Mouse (Mus musculus) adrenal gland, postnatal 36 days (tissue): ENCODE results near the gene Pkib. TPM values are rescaled to one million over a fixed set of nuclear protein-coding genes. Genes with fewer than 3 reads are reported as not detected.

ENCODE experiments used
- DNase-seq, 2 experiments: peaks; one replicate each; pipeline ENCODE4 v3.0.0; 2021; ENCODE audit warnings: mixed read lengths in 1 of 2
- long read RNA-seq, 2 experiments: library from polyadenylated mRNA; stranded (forward); transcript quantifications; one replicate each; pipeline ENCODE4 v2.0.0; 2021; ENCODE audit warnings: borderline sequencing depth in 2 of 2
- total RNA-seq, 2 experiments: library from RNA; stranded (reverse); gene quantifications; 2 replicates each; pipeline ENCODE4 v1.2.3; 2021

Gene Pkib
- under 1 TPM; 0.07 to 0.79 TPM for total RNA-seq
- long read RNA-seq, experiment 1: 0 reads
- long read RNA-seq, experiment 2, partial matches to known transcripts: 1 of 1 reads
- long read RNA-seq, experiment 2, other reads (novel, unspliced or antisense): 0 of 1 reads

DNA sequence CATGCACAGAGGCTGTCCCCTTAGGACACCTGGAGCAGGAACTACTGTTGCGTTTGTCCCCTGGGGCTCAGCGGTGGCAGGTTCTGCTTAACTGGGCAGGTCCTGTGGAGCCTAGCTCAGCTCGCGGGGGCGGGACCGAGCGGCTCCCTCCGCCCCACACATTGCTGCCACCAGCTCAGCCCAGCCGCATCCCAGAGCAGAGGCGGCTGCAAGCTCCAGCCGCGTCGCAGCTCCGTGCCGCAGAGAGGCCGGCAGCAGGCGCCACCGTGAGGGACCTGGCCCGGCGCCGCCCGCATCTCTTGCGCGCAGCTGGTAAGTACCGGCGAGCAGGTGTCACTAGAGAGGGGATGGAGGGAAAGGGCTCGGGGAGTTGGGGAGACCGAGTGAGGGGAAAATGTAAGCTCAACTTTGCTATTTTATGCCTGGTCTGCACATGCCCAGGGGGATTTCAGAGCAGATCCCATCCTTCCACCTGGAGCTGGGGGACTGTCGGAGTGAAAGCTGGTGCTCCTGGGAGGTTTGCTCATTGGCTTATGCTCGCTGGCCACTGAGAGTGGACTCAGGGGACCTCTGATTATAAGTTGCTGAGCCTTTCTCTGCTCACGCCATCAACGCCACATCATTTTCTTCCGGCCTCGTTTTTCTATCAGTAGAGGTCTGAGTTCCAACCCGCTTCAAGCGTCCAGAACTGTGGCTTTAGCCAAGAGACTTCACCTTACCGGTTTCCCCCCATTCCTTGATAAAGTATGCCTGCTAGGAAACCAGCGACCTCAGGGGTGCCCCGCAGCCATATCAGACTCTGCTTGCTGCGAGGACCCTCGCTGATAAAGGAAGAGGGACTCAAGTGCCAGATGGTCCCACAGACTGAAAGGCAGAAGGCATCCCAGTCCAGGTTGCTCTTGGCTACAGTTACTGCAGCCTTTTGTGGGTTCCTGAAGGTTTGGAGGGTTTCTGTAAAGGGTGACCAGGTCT, at the start of gene Pkib:
TSS of gene Pkib (plus strand) at position 86 of the 972 bp plus-strand sequence.
- peak; percentile 51 to 54 for DNase-seq

DNA sequence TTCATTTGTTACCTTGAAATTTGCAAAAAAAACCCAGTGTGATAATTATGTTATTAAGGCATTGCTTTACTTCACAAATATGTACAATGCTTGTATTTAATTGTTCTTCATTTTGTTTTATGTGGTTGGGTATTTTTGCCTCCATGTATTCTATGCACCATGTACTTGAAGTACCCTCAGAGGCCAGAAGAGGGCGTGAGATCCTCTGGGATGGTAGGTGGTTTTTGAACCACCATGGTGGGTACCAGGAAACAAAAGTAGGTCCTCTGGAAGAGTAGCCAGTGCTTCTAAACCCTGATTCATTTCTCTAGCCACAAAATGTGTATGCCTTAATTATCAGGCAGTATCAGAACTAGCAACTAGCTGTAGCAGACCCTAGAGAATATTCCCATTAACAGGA, 47.9 kb upstream of the Pkib start:
- DNase-seq: no peak

DNA sequence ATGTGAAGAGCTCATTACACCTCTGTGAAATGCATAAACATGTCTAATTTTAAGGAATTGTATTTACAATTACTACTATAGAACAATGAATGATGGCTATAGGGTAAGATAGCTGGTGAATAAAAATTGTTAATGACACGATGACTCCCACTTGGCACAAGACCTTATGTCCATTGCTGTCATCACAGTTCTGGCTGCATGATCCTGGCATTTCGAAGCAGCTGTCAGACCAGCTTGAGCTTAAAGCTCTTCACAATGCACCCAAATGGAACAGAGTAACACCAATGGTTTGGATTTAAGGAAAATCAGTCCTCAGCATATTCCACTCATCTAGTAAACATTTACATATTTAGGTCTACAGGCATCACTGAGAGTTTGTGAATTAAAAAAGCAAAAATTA, 37.5 kb upstream of the Pkib start:
- no peak for DNase-seq

DNA sequence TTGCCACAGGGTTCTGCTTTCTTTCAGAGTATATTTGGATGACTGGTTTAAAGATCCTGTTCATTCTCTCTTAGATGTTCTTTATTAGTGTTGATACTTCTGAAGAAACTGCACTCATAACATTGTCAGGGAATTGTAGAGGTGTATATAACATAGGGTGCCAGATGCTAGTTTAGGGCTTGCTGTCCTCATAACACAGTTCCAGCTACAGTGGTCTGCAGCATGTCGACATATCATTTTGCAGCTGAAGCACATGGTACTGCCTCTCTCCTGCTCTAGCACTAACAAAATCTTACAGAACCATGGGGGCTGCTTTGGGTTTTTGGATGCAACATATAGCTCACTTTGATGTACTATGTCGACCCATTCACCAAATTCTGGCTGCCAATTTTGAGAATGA, 34.6 kb upstream of the Pkib start:
- DNase-seq: no peak

DNA sequence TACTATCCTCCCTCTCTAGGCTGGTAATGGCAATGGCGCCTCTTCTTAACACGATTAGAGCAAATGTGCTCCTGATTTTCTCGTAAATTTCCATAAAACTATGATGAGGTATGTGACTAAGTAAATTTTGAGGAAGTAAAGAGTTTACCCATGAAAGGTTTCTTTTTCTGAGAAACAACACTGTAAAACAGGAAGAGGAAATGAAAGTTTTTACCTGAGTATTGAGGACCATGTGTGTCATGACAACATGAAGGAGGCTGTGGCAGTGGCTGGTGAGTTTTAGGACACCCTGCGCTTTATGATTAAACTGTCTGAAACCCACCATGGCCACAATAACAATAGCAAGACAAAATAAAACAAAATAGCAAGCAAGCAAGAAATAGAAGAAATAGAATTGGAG, 28.8 kb upstream of the Pkib start:
- no peak for DNase-seq

DNA sequence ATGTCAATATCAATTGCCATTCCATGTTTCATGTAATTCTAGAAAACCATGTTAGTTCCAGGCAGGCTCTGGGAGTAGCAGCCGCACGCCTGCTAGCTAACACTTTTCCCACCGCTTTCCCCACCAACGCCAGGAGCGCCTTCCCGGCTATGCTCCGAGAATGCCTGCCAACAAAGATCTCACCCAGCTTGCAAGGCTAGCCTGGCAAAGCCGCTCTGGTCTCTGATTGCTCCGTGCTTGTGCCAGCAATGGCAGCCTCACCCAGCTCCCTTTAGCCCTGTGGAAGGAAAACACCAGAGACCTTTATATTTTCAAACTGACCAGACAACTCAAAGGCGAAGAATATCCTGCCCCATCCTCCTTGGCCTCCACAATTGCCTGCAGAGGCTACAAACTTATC, 8.5 kb upstream of the Pkib start:
- no peak for DNase-seq

DNA sequence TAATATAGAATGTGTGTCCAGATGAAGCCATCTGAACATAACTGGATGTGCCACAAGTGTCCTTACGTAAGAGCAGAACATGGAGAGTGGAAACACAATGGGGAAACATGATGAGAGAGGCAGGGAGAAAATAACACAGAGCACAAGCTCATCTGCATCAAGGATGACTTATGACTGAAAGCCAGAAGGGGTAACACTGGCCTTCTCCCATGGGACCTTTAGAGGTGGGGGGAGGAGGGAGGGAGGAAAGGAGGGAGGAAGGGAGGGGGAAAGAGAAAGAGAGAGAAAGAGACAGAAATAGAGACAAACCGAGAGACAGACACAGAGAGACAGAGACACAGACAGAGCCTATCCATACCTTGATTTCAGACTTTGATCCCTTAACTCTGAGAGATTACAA, 4.0 kb upstream of the Pkib start:
- DNase-seq: no peak

DNA sequence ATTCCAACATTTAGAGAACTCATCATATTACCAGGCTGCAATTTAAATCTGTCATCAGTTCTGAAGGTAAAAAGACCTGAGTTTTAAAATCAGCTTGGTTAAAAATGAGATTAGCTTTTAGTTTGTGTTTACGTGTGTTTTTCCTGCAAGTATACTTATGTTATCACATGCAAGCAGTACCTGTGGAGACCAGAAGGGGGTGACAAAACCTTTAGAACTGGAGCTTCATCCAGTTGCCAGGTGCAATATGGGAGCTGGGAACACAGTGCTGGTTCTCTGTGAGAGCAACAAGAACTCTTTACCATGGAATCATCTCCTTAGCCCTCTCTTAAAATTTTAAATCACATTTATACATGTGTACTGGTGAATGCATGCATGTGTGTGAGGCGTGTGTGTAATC, 1.2 kb upstream of the Pkib start:
- DNase-seq: no peak

DNA sequence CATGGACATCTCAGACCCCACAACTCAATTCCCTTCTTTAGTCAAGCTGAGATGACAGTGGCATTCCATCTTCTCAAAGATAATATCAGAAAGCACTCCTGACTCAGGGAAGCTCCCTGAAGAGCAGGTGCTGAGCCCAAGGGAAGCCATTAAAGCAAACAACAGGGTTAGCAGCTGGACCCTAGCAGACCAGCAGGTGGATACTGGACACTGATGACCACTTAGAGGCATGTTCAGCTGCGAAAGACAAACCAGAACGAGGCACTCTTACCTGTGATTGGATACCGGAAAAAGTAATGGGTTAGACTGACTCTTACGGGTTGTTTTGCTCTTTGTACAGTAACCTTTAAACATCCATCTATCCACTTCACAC, 1.1 kb downstream of the Pkib start:
- no peak for DNase-seq

DNA sequence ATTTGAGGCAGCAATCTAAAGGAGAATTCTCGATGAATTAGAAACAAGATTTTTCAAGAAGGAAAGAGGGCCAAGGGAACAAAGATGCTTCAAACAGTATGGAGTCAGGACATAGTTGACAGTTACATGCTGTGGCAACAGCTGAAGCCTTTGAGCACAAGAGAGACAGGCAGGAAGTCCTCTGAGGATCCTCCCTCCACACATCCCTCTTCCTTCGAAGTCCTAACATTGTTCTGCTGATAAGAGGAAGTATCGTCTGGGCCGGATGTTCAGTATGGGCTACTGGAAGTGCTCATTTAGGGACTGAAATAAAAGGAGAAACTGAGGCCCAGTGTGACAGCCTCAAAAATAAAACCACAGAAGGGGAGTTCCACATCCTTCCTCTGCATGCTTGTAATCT, 5.2 kb downstream of the Pkib start:
- no peak for DNase-seq

DNA sequence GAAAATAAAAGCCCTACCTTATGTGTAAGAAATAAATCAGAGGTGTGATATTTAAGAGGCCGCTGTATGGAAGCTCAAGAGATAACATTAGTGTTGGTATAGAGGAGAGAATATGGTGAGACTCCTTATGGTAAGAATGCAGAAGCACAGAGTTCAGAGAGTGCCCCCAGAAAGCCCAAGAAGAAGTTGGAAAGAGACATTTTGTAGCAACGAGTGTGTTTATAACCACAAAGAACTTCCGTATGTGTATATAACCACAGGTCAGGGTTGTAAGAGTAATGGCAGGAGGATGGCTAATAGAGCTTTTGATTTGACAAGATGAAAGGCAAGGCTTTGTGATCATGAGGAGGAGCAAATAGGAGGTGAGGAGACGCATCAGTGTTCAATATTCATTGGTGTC, 6.5 kb downstream of the Pkib start:
- DNase-seq: no peak

DNA sequence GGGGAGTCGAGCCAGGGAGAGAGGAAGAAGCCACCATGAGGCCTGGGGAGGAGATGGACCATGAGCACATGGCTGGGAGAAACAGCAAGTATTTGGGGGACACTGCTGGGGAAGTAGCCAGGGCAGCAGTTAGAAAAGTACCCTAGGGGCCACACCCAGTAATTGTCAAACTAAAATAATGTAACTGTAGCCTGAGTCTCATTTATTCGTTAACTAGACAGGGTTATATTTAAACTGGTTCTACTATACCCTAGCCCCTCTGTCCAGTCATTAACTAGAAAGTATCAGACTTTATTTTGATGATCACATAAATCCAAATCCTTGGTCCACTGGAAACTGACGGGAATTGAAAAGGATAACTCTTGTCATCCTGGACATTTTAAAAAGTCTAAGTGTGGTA, 7.8 kb downstream of the Pkib start:
- no peak for DNase-seq

DNA sequence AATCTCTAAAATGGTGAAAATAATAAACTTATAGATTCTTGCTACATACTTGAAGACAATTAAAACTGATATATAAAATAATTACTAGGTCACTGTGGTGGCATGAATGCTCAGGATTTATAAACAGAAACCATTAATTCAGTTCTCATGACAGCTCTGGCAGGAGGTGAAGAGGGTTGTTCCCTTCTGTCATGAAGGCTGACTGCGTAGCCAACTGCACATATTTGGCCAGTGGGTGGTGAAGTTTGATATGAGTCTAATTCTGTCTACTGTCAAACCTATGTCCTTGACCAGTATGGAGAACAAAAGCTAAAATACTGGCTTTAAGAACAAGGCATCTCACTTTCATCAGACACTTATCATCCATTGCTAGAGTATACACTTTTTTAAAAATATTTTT, 21.5 kb downstream of the Pkib start:
- no peak for DNase-seq

DNA sequence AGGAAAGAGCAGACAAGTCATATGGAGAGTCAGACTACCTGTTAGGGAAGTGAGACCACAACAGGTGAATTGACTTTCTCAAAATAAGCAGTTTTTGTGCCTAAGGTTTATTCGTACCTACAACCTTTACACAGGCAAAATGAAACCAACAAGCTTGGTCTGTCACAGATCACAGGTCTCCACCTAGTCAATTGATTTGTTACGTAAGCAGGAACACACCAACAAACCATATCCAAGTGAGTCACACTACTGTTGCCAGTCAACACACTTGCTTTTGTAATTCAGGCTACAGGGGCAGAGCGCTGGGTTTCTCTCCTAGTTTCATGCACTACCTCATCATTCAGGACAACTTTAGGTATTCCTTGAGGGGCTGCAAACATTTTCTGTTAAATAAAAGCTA, 28.7 kb downstream of the Pkib start:
- DNase-seq: no peak

DNA sequence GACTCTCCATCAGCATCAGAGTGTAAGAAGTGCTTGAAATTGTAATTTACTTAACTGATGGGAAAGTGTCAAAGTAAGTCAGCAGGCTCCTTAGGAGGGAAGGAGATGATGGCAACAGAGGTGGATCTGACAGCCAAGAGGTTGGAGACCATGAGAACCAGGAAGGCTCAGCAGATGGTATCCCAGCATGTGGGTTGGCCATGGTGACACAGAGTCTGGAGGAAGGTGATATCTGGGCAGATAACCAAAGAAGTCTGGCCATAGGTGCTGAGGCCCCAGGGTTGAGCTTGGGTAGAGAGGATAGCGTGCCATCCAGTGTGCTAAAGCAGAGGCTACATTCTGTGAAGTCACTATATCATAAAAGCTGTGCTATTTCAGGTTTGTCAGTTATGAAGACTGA, 32.0 kb downstream of the Pkib start:
- DNase-seq: no peak

DNA sequence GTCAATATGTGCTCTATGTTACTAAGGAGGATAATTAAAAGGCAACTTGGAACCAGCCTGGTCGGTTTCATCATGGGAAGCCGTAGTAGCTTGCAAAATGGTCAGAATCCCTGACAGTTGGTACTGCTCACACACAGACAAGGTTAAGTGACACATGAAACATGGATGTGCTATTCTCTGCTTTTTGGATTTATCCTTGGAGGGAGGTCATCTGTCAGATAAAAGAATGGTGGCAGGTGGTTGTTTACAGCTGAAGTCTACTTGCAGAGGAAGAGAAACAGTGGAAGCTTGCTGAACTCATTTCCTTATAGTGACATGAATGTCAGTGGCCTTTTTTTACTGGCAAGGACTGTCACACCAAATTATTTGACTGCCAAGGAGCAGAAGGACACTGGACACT, 32.5 kb downstream of the Pkib start:
- DNase-seq: peak in 1 of 2 experiments; percentile 0

DNA sequence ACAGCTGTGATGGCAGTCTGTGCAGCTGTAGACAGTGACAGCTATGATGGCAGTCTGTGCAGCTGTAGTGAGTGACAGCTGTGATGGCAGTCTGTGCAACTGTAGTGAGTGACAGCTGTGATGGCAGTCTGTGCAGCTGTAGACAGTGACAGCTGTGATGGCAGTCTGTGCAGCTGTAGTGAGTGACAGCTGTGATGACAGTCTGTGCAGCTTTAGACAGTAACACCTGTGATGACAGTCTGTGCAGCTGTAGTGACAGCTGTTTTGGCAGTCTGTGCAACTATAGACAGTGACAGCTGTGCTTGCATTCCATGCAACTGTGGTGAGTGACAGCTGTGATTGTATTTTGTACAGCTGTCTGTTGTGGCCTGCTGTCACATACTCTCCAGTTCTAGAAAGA, 44.0 kb downstream of the Pkib start:
- DNase-seq: no peak

DNA sequence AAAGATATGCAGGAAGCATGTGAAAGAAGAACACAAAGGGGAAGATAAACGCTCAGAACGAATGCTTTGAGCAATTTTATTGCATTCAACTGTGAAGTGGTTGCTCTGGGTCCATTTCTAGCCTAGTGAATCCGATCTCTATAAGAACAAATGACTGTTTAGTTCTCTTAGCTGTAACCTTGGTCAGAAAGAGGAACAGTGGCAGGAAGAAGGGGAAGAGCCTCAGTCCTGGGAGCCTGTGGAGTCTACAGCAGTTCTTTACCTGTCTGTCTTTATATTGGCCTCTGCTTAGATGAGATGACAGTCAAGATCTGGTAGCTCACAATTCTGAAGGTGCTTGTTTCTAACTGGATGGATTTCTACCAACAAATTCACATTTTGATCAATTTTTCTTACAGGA, 56.2 kb downstream of the Pkib start:
- no peak for DNase-seq

DNA sequence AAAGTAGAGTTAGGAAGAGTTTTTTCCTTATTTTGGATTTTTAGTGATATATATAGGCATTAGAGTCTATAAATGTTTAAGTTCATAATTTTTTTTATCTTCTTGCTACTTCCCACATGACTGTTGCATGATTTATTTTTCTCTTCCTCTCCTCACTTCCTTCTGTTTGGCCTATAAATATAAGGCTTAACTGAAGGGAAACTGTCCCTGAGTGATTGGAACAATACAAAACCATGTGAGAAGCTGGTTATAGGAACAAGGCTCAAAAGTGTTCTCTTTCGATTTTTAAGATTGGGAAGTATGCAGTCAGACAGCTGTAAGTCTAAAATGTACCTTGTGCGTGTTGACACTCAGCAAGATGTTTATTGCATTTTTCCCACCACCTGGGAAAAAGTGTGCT, 58.4 kb downstream of the Pkib start:
- DNase-seq: no peak

DNA sequence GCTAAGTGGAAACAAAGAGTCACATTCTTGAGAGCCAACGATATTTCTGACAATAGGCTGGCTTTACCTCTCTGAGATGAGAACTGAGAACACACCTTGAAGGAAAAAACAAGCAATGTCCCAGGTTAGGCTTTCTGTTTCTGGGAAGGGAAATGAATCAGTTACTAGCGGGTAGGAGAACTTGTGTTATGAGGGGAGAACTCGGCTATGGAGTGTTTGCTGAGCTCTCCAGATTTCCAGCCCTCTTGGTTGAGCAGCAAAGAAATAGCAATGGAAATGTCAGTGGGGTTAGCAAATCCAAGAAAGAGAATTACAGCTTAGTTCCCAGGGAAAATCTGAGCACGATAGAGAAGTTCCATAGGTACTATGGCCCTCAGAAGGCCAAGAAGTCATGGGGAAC, 70.5 kb downstream of the Pkib start:
- no peak for DNase-seq

DNA sequence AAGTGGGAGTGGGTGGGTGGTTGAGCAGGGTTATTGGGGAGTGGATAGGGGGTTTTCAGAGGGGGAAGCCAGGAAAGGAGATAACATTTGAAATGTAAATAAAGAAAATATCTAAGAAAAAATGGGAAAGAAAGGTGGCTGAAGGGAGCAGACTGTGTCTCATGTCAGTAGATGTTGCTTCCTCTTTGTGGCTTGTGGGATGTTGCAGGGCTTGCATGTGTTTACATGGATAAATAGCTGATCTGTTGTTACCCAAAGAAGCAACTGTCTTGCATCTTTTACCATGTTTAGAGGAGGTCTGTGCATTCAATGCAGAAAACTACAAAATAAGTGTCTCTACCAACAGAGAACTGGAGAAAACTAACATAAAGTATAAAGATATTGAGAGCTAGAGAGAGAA, 89.3 kb downstream of the Pkib start:
- DNase-seq: no peak

DNA sequence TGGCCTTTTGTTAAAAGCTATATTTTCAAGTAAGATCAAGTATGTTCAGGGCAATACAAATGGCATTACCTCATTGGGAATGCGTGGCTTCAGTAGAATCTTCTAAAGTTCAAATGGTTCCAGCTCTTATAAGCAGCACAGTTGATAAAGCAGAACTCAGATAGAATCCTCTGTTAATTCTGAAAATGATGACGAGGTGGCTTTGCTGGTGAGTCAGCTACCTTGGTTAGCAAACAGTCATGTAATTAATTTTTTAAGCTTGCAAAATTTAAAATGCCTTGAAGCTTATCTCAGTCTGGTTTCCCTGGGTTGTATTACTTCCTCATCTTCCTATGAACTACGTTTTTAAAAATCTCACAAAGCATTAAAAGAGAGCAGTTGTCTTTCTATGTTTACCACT, 90.6 kb downstream of the Pkib start:
- DNase-seq: no peak

DNA sequence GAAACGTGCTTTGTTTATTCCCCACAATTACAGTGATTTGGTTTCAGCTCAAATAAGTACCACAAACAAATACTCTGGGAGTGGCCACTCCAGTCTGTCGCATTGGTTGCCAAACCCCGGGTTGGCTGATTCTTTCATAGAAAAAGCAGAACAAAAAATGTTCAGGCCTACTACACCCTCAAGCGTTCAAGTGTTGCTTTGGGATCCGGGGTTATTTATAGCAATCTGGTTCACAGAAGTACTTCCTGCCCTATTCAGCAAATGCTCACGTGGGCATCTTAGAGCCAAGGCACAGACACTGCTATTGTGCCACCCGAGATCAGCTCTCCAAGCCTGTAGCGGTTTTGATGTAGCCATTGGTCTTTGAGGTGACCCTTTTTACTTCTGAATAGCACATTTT, 95.9 kb downstream of the Pkib start:
- DNase-seq: no peak

DNA sequence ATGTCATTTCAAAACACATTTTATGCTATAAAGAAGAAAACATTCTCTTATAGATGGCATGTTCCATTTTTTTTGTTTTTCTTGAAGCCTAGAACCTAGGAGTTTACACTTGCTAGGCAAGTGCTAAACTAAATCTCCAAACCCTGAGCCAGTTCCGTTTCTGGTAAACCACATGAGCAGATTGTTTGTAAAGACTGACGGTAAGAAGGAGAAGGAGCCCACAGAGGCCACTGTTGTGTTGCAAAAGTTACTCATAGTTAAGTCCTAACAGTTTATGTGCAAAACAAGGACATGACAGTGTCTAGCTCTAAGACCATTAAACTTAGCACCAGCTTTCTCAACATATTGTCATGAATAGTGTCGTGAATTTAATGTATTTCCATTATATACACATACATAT, 99.9 kb downstream of the Pkib start:
- DNase-seq: no peak
